Mouse (Mus musculus): ENCODE measurements around the gene Tunar. TPM values are rescaled to one million over a fixed set of nuclear protein-coding genes. Genes with fewer than 3 reads are reported as not detected.
A peak's percentile ranks its signal among the peaks of the same experiment; 100 is the strongest.

Gene Tunar
- total and polyA plus RNA-seq, 2 experiments from 2014 or later: 12.0 to 16.9 TPM

- WGBS: under 1% methylated on average over 67 of the region's 77 CpGs
- TF ChIP-seq CTCF (IDR thresholded peaks at IDR 0.05; ENCODE audit: low read depth): 0 out of 2 replicates have a peak, but pooled peaks have one; percentile 2
- peak; percentile 96 for ATAC-seq
Observed at GRCm38 (mm10) chr12:105336421-105337289, 3.0 kb downstream of the Tunar start.

GRCm38 (mm10) chr12:105337290-105338005 is 3.8 kb downstream of the Tunar start:
- Histone ChIP-seq H3K4me3 (ENCODE audit: low read depth, low read length) (peak overlapping the region; percentile 77), H3K4me1 (ENCODE audit: insufficient read depth) (0 out of 2 replicates have a peak, but pooled peaks cover 4% of the 10 kb centered on the region), H3K36me3 (ENCODE audit: insufficient read depth) (no peaks in the 10 kb centered on the region), H3K27ac (ENCODE audit: low read depth, low read length) (peak overlapping the region; percentile 76), H3K27me3 (ENCODE audit: insufficient read depth, low read length) (no peaks in the 10 kb centered on the region), H3K9ac (peak overlapping the region; percentile 66), H3K9me3 (ENCODE audit: low read length) (no peaks in the 10 kb centered on the region), H3K4me2 (ENCODE audit: low read depth) (peak overlapping the region; percentile 87)
- WGBS: 3% methylated on average over 31 of the region's 31 CpGs
- DNase-seq (peak; percentile 51), ATAC-seq (no peak; the same call in 1 of the 2 replicates)
- TF ChIP-seq CTCF (IDR thresholded peaks at IDR 0.05; ENCODE audit: low read depth): no peak

More at GRCm38 (mm10) chr12:105336421-105337289, 3.0 kb downstream of the Tunar start:
- no peaks in the 10 kb centered on the region for H3K27me3 ChIP-seq (ENCODE audit: insufficient read depth, low read length)
- peak overlapping the region; percentile 66 for H3K9ac ChIP-seq
- 0 out of 2 replicates have a peak, but pooled peaks cover 4% of the 10 kb centered on the region for H3K4me1 ChIP-seq (ENCODE audit: insufficient read depth)
- DNase-seq: peak; percentile 91
- H3K9me3 ChIP-seq (ENCODE audit: low read length): no peaks in the 10 kb centered on the region
- H3K4me3 ChIP-seq (ENCODE audit: low read depth, low read length): peak overlapping the region; percentile 77
- no peaks in the 10 kb centered on the region for H3K36me3 ChIP-seq (ENCODE audit: insufficient read depth)
- peak overlapping the region; percentile 76 for H3K27ac ChIP-seq (ENCODE audit: low read depth, low read length)
- peak overlapping the region; percentile 87 for H3K4me2 ChIP-seq (ENCODE audit: low read depth)

GRCm38 (mm10) chr12:105338256-105338977 is 4.7 kb downstream of the Tunar start:
- Histone ChIP-seq H3K27me3 (ENCODE audit: insufficient read depth, low read length) (no peaks in the 10 kb centered on the region), H3K9ac (no peak overlapping the region), H3K4me2 (ENCODE audit: low read depth) (peak overlapping the region; percentile 87), H3K4me1 (ENCODE audit: insufficient read depth) (0 out of 2 replicates have a peak, but pooled peaks cover 4% of the 10 kb centered on the region), H3K4me3 (ENCODE audit: low read depth, low read length) (peak overlapping the region; percentile 77), H3K27ac (ENCODE audit: low read depth, low read length) (no peak overlapping the region), H3K36me3 (ENCODE audit: insufficient read depth) (no peaks in the 10 kb centered on the region), H3K9me3 (ENCODE audit: low read length) (no peaks in the 10 kb centered on the region)
- no peak for TF ChIP-seq CTCF (IDR thresholded peaks at IDR 0.05; ENCODE audit: low read depth)
- no peak for ATAC-seq
- WGBS: 82% methylated on average over 11 of the region's 11 CpGs
- no peak for DNase-seq

- Histone ChIP-seq H3K27ac (ENCODE audit: low read depth, low read length) (no peak overlapping the region), H3K36me3 (ENCODE audit: insufficient read depth) (no peaks in the 10 kb centered on the region), H3K4me3 (ENCODE audit: low read depth, low read length) (no peak overlapping the region), H3K4me1 (ENCODE audit: insufficient read depth) (0 out of 2 replicates have a peak, but pooled peaks cover 4% of the 10 kb centered on the region), H3K4me2 (ENCODE audit: low read depth) (no peak overlapping the region), H3K27me3 (ENCODE audit: insufficient read depth, low read length) (no peaks in the 10 kb centered on the region), H3K9me3 (ENCODE audit: low read length) (no peaks in the 10 kb centered on the region), H3K9ac (no peak overlapping the region)
- WGBS: 33% methylated on average over 9 of the region's 9 CpGs
- DNase-seq: no peak
- no peak for ATAC-seq
- no peak for TF ChIP-seq CTCF (IDR thresholded peaks at IDR 0.05; ENCODE audit: low read depth)
Observed at GRCm38 (mm10) chr12:105341523-105341922, 7.9 kb downstream of the Tunar start.

GRCm38 (mm10) chr12:105344460-105344859 is 10.8 kb downstream of the Tunar start:
- no peak overlapping the region for H3K4me2 ChIP-seq (ENCODE audit: low read depth)
- DNase-seq (no peak), ATAC-seq (no peak)
- no peaks in the 10 kb centered on the region for H3K36me3 ChIP-seq (ENCODE audit: insufficient read depth)
- no peaks in the 10 kb centered on the region for H3K9me3 ChIP-seq (ENCODE audit: low read length)
- H3K9ac ChIP-seq: no peak overlapping the region
- no peaks in the 10 kb centered on the region for H3K27me3 ChIP-seq (ENCODE audit: insufficient read depth, low read length)
- WGBS: 89% methylated on average over 7 of the region's 7 CpGs
- TF ChIP-seq CTCF (IDR thresholded peaks at IDR 0.05; ENCODE audit: low read depth): no peak
- H3K4me3 ChIP-seq (ENCODE audit: low read depth, low read length): no peak overlapping the region
- no peak overlapping the region for H3K27ac ChIP-seq (ENCODE audit: low read depth, low read length)
- no peaks in the 10 kb centered on the region for H3K4me1 ChIP-seq (ENCODE audit: insufficient read depth)

- Histone ChIP-seq H3K27me3 (ENCODE audit: insufficient read depth, low read length) (no peaks in the 10 kb centered on the region), H3K4me3 (ENCODE audit: low read depth, low read length) (no peak overlapping the region), H3K9me3 (ENCODE audit: low read length) (no peaks in the 10 kb centered on the region), H3K4me1 (ENCODE audit: insufficient read depth) (no peaks in the 10 kb centered on the region), H3K36me3 (ENCODE audit: insufficient read depth) (no peaks in the 10 kb centered on the region), H3K4me2 (ENCODE audit: low read depth) (no peak overlapping the region), H3K9ac (no peak overlapping the region), H3K27ac (ENCODE audit: low read depth, low read length) (no peak overlapping the region)
- no peak for ATAC-seq
- no peak for TF ChIP-seq CTCF (IDR thresholded peaks at IDR 0.05; ENCODE audit: low read depth)
- WGBS: 65% methylated on average over 4 of the region's 4 CpGs
- DNase-seq: no peak
Observed at GRCm38 (mm10) chr12:105346861-105347260, 13.2 kb downstream of the Tunar start.
